9 mouse cellular contexts compared by ENCODE assay signal in genomic region chr17:47946921-47947420, GRCm38 (mm10). TPM values are rescaled to one million over a fixed set of nuclear protein-coding genes. Genes with fewer than 3 reads are reported as not detected.
DNase-seq lines count a peak whose midpoint lies in the region; ATAC-seq lines count a peak whose summit lies in the region.
"Had no signal": no experiment of that assay in that cellular context is flagged by ENCODE, and none has a peak within 500 bp of the region (broad histone marks: within the 10 kb centered on the region; RNA-seq: fewer than 3 reads in every experiment).

No protein-coding gene starts in this region.

- DNase-seq in thymus, postnatal 4 days: peak; percentile 40
- no peak for DNase-seq in thymus, postnatal 10 days (ENCODE audit: low spot score in 2 of 2)
- peak; percentile 25 for DNase-seq in lung, postnatal 25 days (ENCODE audit: low spot score)
- peak; percentile 71 for DNase-seq in yolk sac, embryonic 10.5 days (ENCODE audit: low spot score)
- DNase-seq in cerebellum, adult 11-12 months: no peak
- no peak for DNase-seq in cerebellum, postnatal 14 days
- DNase-seq in gastrocnemius, adult 8-10 months (ENCODE audit: low spot score in 2 of 2): no peak
- DNase-seq: kidney, postnatal 10 days had no signal

- no peak for ATAC-seq in hindbrain, embryonic 16.5 days

- 6% methylated on average over 14 of the region's 14 CpGs for WGBS in hindbrain, embryonic 16.5 days

- no peak overlapping the region for H3K4me2 ChIP-seq in hindbrain, embryonic 16.5 days (ENCODE audit: low read length)

- no peaks in the 10 kb centered on the region for H3K36me3 ChIP-seq in hindbrain, embryonic 16.5 days (ENCODE audit: control insufficient read depth, insufficient read depth, low read length)

- H3K9ac ChIP-seq in hindbrain, embryonic 16.5 days (ENCODE audit: low read depth, low read length): 0 out of 2 replicates have a peak overlapping the region, but pooled peaks have one; percentile 1

- no peak overlapping the region for H3K4me3 ChIP-seq in hindbrain, embryonic 16.5 days (ENCODE audit: low read length)

- no peak overlapping the region for H3K27ac ChIP-seq in hindbrain, embryonic 16.5 days (ENCODE audit: low read depth, low read length)

- H3K4me1 ChIP-seq in hindbrain, embryonic 16.5 days (ENCODE audit: control insufficient read depth, insufficient read depth, low read depth, low read length): peaks cover 6% of the 10 kb centered on the region

- H3K9me3 ChIP-seq in hindbrain, embryonic 16.5 days (ENCODE audit: control insufficient read depth, low read length): no peaks in the 10 kb centered on the region

- H3K27me3 ChIP-seq in hindbrain, embryonic 16.5 days (replicated peaks; ENCODE audit: control insufficient read depth, insufficient read depth, low read length): peaks cover 2% of the 10 kb centered on the region; the same call in 1 of the 2 replicates

RNA-seq across cellular contexts. Expression of gene Foxp4, which starts 22.5 kb away (rescaled TPM):
- polyA plus RNA-seq in hindbrain, embryonic 16.5 days (2015; fragmentation: Nextera tagmentation; extraction: Ambion mirVana): 27.4 and 31.8 TPM in 2 replicates
- total RNA-seq in gastrocnemius, adult 8-10 months (2022): 1 to 10 TPM; 5.9 to 7.8 (median 6.6) TPM

Comparison
In these comparisons a context has a peak if more than half of its experiments do, and no peak if none do; other contexts are left out.
1. DNase-seq: peak in thymus, postnatal 4 days (single experiment), lung, postnatal 25 days (single experiment) and yolk sac, embryonic 10.5 days (single experiment); none in thymus, postnatal 10 days (0 of 2), cerebellum, adult 11-12 months (single experiment), cerebellum, postnatal 14 days (0 of 2) and gastrocnemius, adult 8-10 months (0 of 2).